Mouse (Mus musculus): ENCODE data around the gene Kpnb1.

The Kpnb1 gene

GRCm38 (mm10) chr11:97140811-97141210, 46.9 kb downstream of the Kpnb1 start:
- no peak for DNase-seq

DNA sequence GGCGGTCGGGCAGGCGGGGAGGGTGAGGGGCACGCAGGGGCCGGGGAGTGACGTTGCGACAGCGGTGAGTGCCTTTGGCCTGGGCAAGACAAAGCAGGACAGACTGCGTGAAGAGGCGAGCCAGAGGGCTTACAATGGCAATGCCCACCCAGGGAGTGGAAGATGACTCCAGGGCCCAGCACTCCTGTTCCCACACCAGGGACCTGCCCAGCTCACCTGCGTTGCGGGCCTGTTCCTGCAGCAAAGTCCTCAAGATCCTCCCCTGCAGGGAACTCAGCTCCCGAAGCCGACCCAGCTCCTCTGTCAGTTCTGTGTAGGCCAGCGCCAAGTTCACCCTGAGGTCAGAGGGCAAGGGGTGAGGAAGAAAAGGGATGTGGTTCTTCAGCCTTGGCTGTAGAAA, 48.4 kb downstream of the Kpnb1 start:
- no peak for DNase-seq

DNA sequence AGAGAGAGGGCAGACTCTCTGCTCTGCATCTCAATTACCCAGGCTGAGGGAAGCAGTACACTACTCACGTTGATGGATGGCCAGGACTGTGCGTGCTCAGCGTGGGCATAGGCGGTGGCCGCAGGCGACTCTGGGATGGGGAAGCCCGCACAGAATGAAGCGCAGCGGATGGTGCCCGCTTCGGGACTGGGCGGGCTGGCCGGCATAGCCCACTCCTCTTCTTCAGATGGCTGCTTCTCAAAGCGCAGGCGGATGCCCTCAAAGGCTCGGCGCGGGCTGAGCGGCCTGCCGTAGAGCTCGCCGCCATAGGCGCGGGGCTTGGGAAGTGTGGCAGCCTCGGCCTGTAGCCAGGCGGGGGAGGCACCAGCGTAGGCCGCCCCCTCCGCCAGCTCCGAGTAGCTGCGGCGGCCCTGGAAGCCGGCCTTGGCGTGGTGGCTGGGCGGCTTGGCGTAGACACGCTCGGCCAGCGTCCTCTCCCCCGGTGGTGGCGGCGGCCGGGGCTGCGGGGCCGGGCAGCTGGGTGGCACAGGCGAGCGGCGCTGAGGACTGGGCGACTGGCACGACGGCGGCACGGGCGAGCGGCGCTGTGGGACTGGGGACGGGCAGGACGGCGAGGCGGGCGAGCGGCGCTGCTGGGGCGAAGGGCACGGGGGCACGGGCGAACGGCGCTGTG, 49.0 kb downstream of the Kpnb1 start:
- peak; percentile 73 for DNase-seq

DNA sequence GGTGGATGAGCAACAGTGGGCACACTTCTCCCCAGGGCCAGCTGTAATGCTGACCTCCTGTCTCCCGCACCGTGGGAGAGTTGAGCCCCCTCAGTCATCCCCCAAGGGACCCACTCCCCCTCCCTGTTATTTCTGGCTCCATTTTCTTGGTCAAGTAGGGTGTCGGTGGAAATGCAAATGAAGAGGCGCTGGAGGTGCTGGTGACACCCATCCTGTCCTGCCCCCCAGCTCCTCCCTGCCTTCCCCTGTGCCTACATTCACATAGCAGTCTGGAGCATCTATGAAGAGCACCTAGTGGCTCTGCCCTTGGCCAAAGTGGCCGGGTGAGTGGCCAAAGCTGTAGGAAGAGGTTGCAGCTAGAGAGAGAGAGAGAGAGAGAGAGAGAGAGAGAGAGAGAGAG, 54.4 kb downstream of the Kpnb1 start:
- DNase-seq, result no peak

DNA sequence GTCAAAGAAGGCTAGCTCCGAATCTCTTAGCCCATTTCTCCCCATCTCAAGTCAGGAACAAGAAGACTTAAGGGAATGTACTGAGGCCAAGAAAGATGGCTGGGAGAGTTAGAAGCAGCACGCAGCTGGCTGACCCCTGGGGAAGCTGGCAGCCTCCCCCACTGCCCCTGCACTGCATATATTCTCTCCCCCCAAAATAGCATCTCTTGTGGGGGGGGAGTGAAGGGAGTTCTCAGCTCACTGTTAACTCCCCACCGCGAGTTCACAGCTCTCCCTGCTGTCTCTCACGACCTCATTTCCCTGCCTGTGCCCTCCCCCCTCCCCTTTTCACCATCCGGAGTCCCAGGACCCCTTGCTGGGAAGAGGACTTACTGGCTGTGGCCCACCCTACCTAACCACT, 55.5 kb downstream of the Kpnb1 start:
- DNase-seq, result no peak

DNA sequence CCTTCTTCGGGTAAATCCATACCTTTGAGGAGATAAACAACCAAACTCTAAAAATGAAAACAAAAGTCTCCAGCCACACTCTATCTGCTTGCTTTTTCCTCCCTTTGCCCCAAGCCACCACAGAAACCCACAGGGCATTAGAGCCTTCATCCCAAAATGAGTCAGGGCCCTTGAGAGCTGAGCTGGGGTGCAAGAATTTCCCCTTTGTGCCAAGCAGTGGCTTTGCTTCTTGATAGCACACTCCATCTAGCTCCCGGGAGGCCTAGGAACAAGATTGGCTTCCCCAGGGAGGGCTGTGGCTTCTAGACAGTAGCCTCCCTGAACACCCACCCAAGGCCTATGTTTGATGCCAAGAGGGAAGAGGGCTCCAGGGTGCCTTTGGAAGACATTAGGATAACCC, 56.0 kb downstream of the Kpnb1 start:
- no peak for DNase-seq

DNA sequence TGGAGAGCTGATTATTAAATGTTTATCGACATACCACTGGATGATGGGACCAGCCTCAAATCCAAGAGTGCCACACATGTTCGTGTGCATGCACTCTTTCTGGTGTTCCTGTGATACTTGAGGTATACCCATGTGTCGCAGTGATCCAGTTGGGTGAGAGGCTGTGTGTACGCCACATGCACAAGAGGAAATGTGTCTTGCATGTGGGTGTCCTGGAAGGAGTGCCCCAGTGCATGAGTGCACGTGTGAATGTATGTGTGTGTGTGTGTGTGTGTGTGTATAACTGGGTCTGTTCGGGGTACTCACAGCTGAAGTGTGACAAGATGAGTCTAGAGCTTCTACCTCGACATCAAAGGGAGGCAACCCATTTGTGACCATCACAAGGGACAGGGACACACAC, 57.4 kb downstream of the Kpnb1 start:
- DNase-seq, result no peak

DNA sequence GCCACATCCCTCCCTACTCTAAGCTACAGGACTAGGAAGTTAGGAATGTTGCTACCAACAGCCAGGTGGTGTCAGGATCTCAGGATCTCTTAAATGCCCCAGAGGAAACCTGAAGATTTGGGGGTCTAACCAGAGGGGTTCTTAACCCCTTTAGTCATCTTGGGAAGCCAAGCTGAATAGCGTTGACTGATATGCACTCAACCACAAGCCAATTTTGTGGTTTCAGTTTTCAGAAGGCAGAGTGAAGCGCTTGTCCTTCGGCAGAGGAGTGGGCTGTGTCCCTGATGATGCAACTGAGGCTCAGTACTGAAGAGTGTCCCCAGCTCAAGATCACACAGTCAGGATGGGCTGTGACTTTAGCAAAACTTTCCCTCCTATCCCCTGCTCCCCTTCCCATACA, 58.7 kb downstream of the Kpnb1 start:
- DNase-seq, result no peak

- DNase-seq, result no peak
Measured at GRCm38 (mm10) chr11:97127470-97128223, 60.0 kb downstream of the Kpnb1 start.

DNA sequence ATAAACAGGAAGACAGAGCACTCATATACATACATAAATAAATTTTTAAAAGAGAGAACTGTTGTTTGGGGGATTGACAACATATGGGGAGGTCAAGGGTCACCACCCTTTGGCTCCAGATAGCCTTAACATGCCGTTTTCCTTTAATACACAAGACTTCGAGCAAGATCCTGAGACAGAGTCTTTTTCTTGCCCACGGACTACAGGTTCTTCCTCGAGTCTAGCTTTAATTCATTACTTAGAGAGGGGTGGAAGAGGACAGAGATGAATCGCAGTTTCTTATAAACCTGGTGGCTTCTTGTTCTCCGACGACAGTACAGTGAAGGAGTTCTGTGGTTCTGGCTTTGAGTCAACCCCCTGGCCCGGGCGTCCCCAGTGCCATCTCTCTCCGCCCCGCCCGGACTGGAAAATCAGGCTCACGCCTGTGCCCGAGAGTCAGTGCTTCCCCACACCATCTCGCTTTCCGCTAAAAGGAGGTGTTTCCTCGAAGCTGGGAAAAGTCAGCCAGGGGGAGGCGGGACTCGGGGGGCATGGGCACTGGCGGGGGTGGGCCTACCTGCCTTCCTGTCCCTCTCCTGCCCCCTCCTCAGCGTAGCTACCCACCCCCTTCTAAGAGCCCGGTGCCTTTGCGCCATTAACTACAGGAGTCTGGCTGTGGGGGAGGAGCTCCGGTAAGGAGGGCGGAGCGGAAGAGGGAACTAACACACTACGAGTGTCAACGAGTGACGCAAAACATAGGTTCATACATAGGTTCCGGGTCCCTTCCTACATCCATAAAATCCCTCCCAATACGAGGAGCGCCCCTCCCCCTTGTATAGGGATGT, 60.8 kb downstream of the Kpnb1 start:
- peak; percentile 75 for DNase-seq

DNA sequence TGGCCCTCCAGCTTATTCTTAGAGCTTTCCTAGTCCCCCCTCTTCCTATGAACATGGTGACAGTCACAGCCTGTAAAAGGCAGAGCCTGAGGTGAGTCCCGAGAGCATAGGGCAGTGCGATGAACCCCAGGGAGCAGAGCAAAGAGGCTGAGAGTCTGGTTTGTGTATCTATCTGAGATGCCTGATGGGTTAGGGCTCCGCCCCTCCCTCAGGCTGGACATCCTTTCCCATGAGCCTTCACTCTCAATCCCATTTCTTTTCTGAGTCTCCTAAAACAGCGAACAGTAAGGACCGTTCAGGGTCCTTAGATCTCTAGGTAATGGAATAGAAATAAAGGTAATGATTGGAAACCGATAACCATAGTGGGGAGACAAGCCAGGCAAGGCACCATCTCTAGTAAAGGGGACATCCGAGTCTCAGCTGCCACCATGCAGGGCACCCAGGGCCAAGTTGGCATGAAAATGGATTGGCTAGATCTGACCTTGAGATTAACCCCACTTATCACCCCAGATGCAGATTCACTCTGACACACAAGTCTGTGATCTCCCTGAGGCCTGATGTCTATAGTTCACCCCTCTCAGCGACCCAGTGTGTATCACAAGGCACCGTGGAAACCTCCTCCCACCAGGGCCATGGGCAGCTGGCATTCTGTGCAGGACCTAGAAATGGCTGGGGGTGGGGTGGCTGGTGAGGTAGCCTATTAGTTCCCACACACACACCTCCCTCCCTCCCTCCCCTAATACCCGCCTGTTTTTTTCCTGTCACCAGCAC, 63.2 kb downstream of the Kpnb1 start:
- no peak for DNase-seq

GRCm38 (mm10) chr11:97123282-97123890, 64.3 kb downstream of the Kpnb1 start:
- DNase-seq, result no peak

- DNase-seq, result no peak
Measured at GRCm38 (mm10) chr11:97120641-97121040, 67.0 kb downstream of the Kpnb1 start.

- no peak for DNase-seq
Measured at GRCm38 (mm10) chr11:97120221-97120620, 67.5 kb downstream of the Kpnb1 start.

DNA sequence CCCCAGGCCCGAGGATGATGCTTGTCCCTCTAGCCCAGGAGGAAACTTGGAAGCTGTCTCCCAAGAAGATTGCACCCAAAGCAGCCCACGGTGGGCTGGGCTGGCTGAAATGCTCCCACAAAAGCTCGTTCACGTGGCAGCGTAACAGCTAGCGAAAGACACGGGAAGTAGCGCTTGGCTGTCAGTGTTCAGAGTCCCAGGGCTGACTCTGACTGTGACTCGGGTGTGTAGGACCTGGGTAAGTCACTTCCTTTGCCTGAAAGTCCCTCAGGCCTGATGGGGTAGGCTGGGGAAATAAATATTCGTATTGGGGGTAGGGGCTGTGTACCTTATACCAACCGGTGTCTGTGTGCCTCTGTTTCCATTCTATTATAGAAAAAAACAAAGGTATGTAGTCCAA, 71.9 kb downstream of the Kpnb1 start:
- DNase-seq, result no peak

DNA sequence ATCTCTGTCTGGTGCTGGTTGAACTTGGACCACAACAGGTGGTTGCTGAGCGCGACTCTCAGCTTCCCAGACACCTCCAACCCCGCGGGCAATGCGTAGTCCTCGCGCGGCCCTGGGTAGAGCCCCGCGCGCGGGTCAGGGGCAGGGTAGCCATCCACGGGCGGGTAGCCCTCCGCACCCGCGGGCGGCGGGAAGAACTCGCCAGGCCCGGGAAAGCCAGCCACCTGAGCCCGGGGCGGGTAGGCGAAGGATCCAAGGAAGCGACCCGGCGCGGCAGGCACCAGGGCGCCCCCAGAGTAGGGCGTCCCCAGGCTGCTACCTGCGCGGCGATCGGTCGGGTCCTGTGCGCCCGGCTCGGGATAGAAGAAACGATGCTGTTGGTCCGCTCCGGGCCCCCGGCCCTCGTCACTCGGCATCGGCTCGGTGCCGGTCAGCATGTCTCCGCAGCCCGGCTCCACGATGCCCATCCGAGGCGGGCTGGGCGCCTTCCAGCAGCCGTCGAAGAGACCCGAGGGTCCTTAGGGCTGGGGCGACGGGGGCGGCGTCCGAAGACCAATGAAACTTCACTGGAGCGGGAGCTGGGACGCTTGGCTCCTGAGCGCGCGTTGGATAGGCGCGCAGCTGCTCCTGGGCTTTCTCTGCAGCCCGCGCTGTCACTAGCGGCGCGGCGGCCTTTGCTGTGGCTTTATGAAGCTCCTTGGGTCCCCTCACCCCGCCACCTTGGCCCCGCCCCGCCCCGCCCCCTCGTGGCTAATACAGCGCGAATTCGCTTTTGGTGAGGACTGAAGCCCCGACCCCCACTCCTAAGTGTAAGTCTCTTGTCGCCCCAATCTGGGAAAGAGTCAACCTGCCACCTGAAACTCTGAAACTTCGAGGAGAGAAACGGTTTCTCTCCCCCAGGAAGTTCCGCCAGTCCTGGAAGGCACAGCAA, 72.7 kb downstream of the Kpnb1 start, which contains the start of gene Tbx21:
Gene Tbx21, minus strand, starts transcription at position 661 of the 931 bp plus-strand sequence.
- peak; percentile 66 for DNase-seq

- no peak for DNase-seq
Measured at GRCm38 (mm10) chr11:97112519-97113125, 75.1 kb downstream of the Kpnb1 start.

All from embryo, embryonic 11 days (tissue).